Mouse (Mus musculus) heart, adult 8-10 months (tissue): Measurements from ENCODE around the gene Sugp2. TPM values are rescaled to one million over a fixed set of nuclear protein-coding genes. Genes with fewer than 3 reads are reported as not detected.

ENCODE experiments used
- DNase-seq: peaks from one replicate; pipeline ENCODE4 v3.0.0; 2022; ENCODE audit warnings: low spot score
- total RNA-seq, 4 experiments: library from RNA; stranded (reverse); gene quantifications; 2 replicates each; pipeline ENCODE4 v1.2.4; 2022

Gene Sugp2
- total RNA-seq, 4 experiments from 2014 or later = 39.4 to 47.4 (median 41.7) TPM

DNA sequence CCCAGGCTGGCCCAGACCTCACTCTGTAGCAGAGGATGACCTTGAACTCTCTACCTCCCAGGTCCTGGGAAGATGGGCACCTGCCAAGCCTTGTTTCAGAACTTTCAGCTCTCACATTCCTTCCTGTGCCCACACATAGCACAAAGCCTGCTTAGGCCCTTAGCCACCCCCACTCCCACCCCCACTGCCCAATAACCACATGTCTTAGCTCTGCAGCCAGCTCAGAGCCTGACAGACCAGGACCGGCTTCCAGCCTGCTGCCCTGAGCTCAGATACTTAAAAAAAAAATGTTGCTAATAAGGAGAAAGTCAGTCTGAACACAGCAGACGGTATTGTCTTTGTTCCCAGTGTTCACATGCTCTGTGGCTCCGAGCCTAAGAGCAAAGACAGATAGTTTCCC, 47.0 kb downstream of the Sugp2 start:
- no peak for DNase-seq

DNA sequence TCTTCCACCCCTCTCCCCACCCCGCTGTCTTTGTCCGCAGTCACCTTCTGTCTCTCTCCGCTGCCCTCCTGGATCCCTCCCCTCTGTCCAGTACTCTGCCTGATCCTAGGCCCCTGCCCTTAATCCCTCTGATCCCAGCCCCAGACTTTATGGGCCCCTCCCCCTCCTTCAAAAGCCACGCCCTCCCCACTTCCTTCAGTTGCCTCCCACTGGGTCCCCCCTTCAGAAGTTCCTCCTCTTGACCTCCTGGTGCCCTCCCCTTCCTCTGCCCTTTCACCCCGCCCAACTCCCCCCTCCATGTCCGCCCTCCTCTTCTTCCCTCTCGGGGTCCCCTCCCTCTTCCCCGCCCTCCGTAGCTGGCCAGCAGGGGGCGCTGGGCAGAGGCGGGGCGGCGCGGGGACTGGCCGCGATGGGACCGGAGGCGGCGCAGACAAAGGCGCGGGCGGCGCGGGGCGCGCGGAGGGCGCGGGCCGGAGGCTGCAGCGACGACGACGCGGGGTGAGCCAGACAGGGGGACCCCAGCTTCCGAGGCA, 48.6 kb downstream of the Sugp2 start, which contains the start of gene Homer3:
TSS of gene Homer3 (plus strand) at position 225 of the 533 bp plus-strand sequence.
- DNase-seq = peak; percentile 91

- DNase-seq = no peak
Observed at GRCm38 (mm10) chr8:70283136-70284077, 49.4 kb downstream of the Sugp2 start.

GRCm38 (mm10) chr8:70284421-70284820, 50.4 kb downstream of the Sugp2 start:
- no peak for DNase-seq

DNA sequence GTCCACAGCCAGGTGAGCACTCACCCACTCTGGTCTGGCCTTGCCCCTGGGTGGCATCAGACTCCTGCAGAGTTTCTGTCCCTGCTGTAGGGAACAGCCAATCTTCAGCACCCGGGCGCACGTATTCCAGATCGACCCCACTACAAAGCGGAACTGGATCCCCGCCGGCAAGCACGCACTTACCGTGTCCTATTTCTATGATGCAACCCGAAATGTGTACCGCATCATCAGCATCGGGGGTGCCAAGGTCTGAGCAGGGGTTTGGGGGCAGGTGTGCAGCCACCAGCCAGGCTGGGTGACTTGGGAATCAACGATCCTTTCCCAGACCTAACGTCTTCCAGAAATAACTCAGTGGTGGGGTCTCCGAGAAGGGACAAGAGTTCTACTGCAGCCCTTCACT, 51.3 kb downstream of the Sugp2 start:
- DNase-seq = no peak

GRCm38 (mm10) chr8:70286737-70287136, 52.7 kb downstream of the Sugp2 start:
- no peak for DNase-seq

GRCm38 (mm10) chr8:70293988-70294405, 60.0 kb downstream of the Sugp2 start:
- no peak for DNase-seq

GRCm38 (mm10) chr8:70300881-70301280, 66.9 kb downstream of the Sugp2 start:
- no peak for DNase-seq

GRCm38 (mm10) chr8:70302358-70302890, 68.4 kb downstream of the Sugp2 start, which contains the start of the genes Ddx49 and Cope:
Gene Ddx49, minus strand, starts transcription at chr8:70302489.
Gene Cope, plus strand, starts transcription at chr8:70302518.
- peak; percentile 96 for DNase-seq

DNA sequence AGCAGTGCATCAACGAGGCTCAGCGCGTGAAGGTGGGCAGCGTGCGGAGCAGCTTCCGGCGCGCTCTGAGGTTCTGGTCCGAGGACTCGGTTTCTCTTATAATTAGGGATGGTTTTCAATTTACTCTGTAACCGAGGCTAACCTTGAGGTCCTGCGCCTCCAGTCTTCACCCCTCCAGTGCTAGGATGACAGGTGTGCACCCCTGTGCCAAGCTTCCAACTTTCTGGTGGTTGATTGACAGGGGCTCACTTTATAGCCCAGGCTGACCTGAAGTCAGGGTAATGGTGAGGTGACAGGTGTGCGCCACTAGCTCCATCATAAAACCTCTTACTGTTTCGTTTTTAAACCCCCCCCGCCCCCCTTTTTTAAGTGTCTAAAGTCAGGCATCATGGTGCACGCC, 68.9 kb downstream of the Sugp2 start:
- DNase-seq = no peak

DNA sequence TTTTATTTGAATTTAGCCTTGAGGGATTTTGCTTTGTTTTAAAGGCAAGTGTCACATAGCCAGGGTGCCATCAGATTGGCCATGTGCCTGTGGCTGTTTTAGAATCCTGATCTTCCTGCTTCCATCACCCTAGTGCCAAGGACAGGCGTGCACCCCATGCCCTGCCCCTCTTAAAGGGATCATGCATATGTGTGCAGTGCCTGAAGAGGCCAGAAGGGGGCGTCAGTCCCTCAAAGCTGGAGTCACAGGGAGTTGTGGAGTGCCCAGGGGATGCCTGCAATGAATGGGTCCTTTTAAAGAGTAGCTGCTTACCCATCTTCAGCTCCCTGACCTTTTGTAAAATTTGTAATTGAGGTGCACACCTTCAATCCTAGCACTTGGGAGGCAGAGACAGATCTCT, 75.3 kb downstream of the Sugp2 start:
- DNase-seq = no peak

DNA sequence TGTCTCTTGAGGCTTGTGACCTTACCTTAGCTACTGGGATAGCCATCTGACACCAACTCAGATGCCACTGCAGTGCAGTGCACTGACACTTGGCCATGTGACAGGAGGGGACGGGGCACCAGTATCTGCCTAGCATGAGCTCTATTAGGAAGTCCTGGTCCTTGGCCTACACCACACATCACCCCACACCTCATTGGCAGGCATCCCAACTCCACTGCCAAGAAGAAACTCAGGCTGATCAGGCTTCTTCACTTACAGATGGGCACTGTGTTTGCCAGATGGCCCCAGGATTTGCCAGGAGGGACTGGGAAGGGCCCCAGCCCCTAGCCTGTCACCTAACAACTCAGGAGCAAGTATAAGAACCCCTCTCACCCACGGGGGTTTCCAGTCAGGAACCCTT, 79.4 kb downstream of the Sugp2 start:
- no peak for DNase-seq

GRCm38 (mm10) chr8:70315624-70316510, 81.8 kb downstream of the Sugp2 start, which contains the start of gene Cers1:
Gene Cers1, plus strand, starts transcription at chr8:70315775.
- DNase-seq = no peak

DNA sequence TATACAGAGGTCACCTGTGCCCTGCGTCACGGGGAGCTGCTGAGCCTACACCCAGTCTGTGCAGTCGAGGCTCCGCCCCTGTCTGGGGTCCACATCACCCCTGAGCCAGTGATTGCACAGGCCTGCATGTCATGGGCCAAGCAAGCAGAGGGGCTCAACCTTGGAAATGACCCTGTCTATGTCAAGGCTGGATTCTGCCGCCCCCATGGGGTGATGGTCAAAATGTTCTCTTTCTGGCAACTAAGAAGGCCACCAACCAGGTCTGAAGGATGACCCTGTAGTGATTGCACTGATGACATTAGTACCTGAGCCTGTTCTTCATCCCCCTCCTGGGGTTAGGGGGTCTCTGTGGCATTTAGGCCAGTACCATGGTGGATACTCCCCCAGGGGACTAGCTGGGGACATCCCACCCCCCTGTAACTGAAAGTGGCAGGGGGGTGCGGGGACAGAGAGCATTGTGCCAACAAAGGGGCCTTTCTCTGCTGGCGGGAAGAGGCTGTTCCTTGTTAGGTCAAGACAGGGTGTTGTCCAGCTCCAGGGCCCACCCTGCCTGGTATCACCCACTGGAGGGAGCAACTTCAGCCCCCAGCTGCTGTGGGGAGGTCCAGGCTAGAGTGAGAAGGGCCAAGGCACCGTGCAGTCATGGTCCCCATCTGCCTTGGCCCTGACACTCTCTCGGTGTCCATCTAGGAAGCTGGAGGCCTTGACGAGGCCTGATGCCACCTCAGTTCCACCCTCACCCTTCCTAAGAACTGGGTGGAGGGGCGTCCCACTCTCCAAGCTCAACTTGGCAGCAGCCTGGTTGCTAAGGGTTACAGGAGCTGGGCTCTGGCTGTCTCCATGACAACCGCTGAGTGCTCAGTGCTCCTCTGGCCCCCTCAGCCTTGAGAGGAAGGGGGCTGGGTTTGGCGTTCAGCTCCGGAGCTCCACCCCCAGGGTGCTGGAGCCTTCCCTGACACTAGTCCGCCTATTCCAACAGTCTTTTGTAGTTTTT, 82.8 kb downstream of the Sugp2 start:
- DNase-seq = no peak

- no peak for DNase-seq
Observed at GRCm38 (mm10) chr8:70317872-70318271, 83.8 kb downstream of the Sugp2 start.

DNA sequence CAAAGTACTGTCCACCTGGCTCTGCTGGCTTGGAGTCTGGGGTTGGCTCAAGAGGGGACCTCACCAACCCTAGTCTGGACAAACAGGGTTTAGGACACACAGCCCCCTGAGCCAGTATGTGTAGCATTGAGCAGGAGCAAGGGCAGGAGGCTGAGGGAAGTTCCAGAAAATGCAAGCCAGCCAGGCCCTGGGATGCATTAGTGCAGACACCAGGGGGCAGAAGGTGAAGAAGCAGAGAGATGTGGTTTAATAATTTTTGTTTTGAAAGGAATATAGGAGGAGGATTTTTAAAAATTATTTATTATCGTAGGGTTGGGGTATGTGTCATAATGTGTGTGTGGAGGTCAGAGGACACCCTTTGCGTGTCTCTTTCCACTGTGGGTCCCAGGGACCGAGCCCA, 89.7 kb downstream of the Sugp2 start:
- DNase-seq = no peak

GRCm38 (mm10) chr8:70327512-70327911, 93.5 kb downstream of the Sugp2 start:
- DNase-seq = no peak

GRCm38 (mm10) chr8:70329124-70329834, 95.3 kb downstream of the Sugp2 start, which contains the start of gene Gdf1:
Gene Gdf1, plus strand, starts transcription at chr8:70329817.
- DNase-seq = no peak
